Mouse (Mus musculus): ENCODE measurements around the gene Gpr61. TPM values are rescaled to one million over a fixed set of nuclear protein-coding genes. Genes with fewer than 3 reads are reported as not detected.
A peak's percentile ranks its signal among the peaks of the same experiment; 100 is the strongest.

The Gpr61 gene
- polyA plus RNA-seq, 1 experiment from 2014 or later, result not detected

GRCm38 (mm10) chr3:108147386-108148235 lies 7.1 kb downstream of the Gpr61 start:
- Histone ChIP-seq H3K27me3 (replicated peaks; ENCODE audit: insufficient read depth, low read length) (no peaks in the 10 kb centered on the region), H3K36me3 (ENCODE audit: insufficient read depth, low read length) (no peaks in the 10 kb centered on the region), H3K4me3 (ENCODE audit: low read depth, low read length) (no peak overlapping the region), H3K27ac (ENCODE audit: low read length) (peak overlapping the region; percentile 54), H3K4me2 (replicated peaks; ENCODE audit: low read depth, low read length) (no peak overlapping the region), H3K9me3 (ENCODE audit: low read length) (no peaks in the 10 kb centered on the region), H3K9ac (replicated peaks; ENCODE audit: low read depth) (no peak overlapping the region), H3K4me1 (ENCODE audit: insufficient read depth, low read depth, low read length) (peaks cover 3% of the 10 kb centered on the region; the same call in 1 of the 2 replicates)
- peak; percentile 97 for TF ChIP-seq CTCF (IDR thresholded peaks at IDR 0.05)
- TF ChIP-seq EP300 (IDR thresholded peaks at IDR 0.05), result peak; percentile 78
- ATAC-seq (peak; percentile 61), DNase-seq (ENCODE audit: low spot score) (peak; percentile 93)
- WGBS, result 63% methylated on average over 11 of the region's 11 CpGs

GRCm38 (mm10) chr3:108146671-108147070 lies 8.0 kb downstream of the Gpr61 start:
- H3K4me1 ChIP-seq (ENCODE audit: insufficient read depth, low read depth, low read length), result peaks cover 3% of the 10 kb centered on the region; the same call in 1 of the 2 replicates
- DNase-seq (ENCODE audit: low spot score), result no peak
- no peak overlapping the region for H3K9ac ChIP-seq (replicated peaks; ENCODE audit: low read depth)
- no peak for ATAC-seq
- H3K27ac ChIP-seq (ENCODE audit: low read length), result 0 out of 2 replicates have a peak overlapping the region, but pooled peaks have one; percentile 94
- WGBS, result 49% methylated on average over 5 of the region's 5 CpGs
- H3K4me3 ChIP-seq (ENCODE audit: low read depth, low read length), result peak overlapping the region; percentile 92; the same call in 1 of the 2 replicates
- peak overlapping the region; percentile 75 for H3K4me2 ChIP-seq (replicated peaks; ENCODE audit: low read depth, low read length)
- no peaks in the 10 kb centered on the region for H3K9me3 ChIP-seq (ENCODE audit: low read length)
- H3K27me3 ChIP-seq (replicated peaks; ENCODE audit: insufficient read depth, low read length), result no peaks in the 10 kb centered on the region
- no peaks in the 10 kb centered on the region for H3K36me3 ChIP-seq (ENCODE audit: insufficient read depth, low read length)
- no peak for TF ChIP-seq CTCF (IDR thresholded peaks at IDR 0.05)
- no peak for TF ChIP-seq EP300 (IDR thresholded peaks at IDR 0.05)

- peak within 1 kb of the TSS; percentile 75 for H3K4me2 ChIP-seq (replicated peaks; ENCODE audit: low read depth, low read length)
- H3K27me3 ChIP-seq (replicated peaks; ENCODE audit: insufficient read depth, low read length), result no peaks in the 10 kb centered on the region
- peak within 1 kb of the TSS; percentile 88 for H3K9ac ChIP-seq (replicated peaks; ENCODE audit: low read depth)
- H3K27ac ChIP-seq (ENCODE audit: low read length), result peak within 1 kb of the TSS; percentile 94
- H3K36me3 ChIP-seq (ENCODE audit: insufficient read depth, low read length), result no peaks in the 10 kb centered on the region
- no peaks in the 10 kb centered on the region for H3K9me3 ChIP-seq (ENCODE audit: low read length)
- under 1% methylated on average over 63 of the region's 63 CpGs for WGBS
- TF ChIP-seq EP300 (IDR thresholded peaks at IDR 0.05), result peak; percentile 66; the same call in 1 of the 2 replicates
- peak; percentile 49 for TF ChIP-seq CTCF (IDR thresholded peaks at IDR 0.05)
- DNase-seq (ENCODE audit: low spot score) (peak; percentile 98), ATAC-seq (peak; percentile 96)
- H3K4me3 ChIP-seq (ENCODE audit: low read depth, low read length), result peak within 1 kb of the TSS; percentile 92
- H3K4me1 ChIP-seq (ENCODE audit: insufficient read depth, low read depth, low read length), result peaks cover 3% of the 10 kb centered on the region; the same call in 1 of the 2 replicates
Observed at GRCm38 (mm10) chr3:108145534-108146445, 8.9 kb downstream of the Gpr61 start, which contains the start of gene Gnai3. Gnai3 (minus strand) TSS chr3:108146146.

- H3K27ac ChIP-seq (ENCODE audit: low read length), result no peak overlapping the region
- WGBS, result 78% methylated on average over 4 of the region's 4 CpGs
- no peak for TF ChIP-seq CTCF (IDR thresholded peaks at IDR 0.05)
- no peak for TF ChIP-seq EP300 (IDR thresholded peaks at IDR 0.05)
Observed at GRCm38 (mm10) chr3:108140786-108141185, 13.9 kb downstream of the Gpr61 start.

GRCm38 (mm10) chr3:108139113-108139512 lies 15.6 kb downstream of the Gpr61 start:
- TF ChIP-seq EP300 (IDR thresholded peaks at IDR 0.05), result no peak
- H3K9me3 ChIP-seq (ENCODE audit: low read length), result no peaks in the 10 kb centered on the region
- DNase-seq (ENCODE audit: low spot score) (no peak), ATAC-seq (no peak)
- no peaks in the 10 kb centered on the region for H3K27me3 ChIP-seq (replicated peaks; ENCODE audit: insufficient read depth, low read length)
- 74% methylated on average over 1 of the region's 1 CpGs for WGBS
- H3K36me3 ChIP-seq (ENCODE audit: insufficient read depth, low read length), result no peaks in the 10 kb centered on the region
- H3K4me2 ChIP-seq (replicated peaks; ENCODE audit: low read depth, low read length), result no peak overlapping the region
- H3K4me1 ChIP-seq (ENCODE audit: insufficient read depth, low read depth, low read length), result no peaks in the 10 kb centered on the region; the same call in 1 of the 2 replicates
- no peak overlapping the region for H3K27ac ChIP-seq (ENCODE audit: low read length)
- no peak overlapping the region for H3K9ac ChIP-seq (replicated peaks; ENCODE audit: low read depth)
- no peak overlapping the region for H3K4me3 ChIP-seq (ENCODE audit: low read depth, low read length)

More at GRCm38 (mm10) chr3:108140786-108141185, 13.9 kb downstream of the Gpr61 start:
- H3K9ac ChIP-seq (replicated peaks; ENCODE audit: low read depth), result no peak overlapping the region
- H3K9me3 ChIP-seq (ENCODE audit: low read length), result no peaks in the 10 kb centered on the region
- no peak overlapping the region for H3K4me2 ChIP-seq (replicated peaks; ENCODE audit: low read depth, low read length)
- no peaks in the 10 kb centered on the region for H3K27me3 ChIP-seq (replicated peaks; ENCODE audit: insufficient read depth, low read length)
- peaks cover 3% of the 10 kb centered on the region; the same call in 1 of the 2 replicates for H3K4me1 ChIP-seq (ENCODE audit: insufficient read depth, low read depth, low read length)
- H3K36me3 ChIP-seq (ENCODE audit: insufficient read depth, low read length), result no peaks in the 10 kb centered on the region
- no peak for ATAC-seq
- no peak for DNase-seq (ENCODE audit: low spot score)
- no peak overlapping the region for H3K4me3 ChIP-seq (ENCODE audit: low read depth, low read length)

- H3K27ac ChIP-seq (ENCODE audit: low read length), result no peak overlapping the region
- H3K4me3 ChIP-seq (ENCODE audit: low read depth, low read length), result no peak overlapping the region
- no peaks in the 10 kb centered on the region for H3K36me3 ChIP-seq (ENCODE audit: insufficient read depth, low read length)
- H3K4me1 ChIP-seq (ENCODE audit: insufficient read depth, low read depth, low read length), result peaks cover 9% of the 10 kb centered on the region; the same call in 1 of the 2 replicates
- 77% methylated on average over 11 of the region's 11 CpGs for WGBS
- TF ChIP-seq EP300 (IDR thresholded peaks at IDR 0.05) (no peak), CTCF (IDR thresholded peaks at IDR 0.05) (no peak)
- no peak overlapping the region for H3K9ac ChIP-seq (replicated peaks; ENCODE audit: low read depth)
- no peaks in the 10 kb centered on the region for H3K9me3 ChIP-seq (ENCODE audit: low read length)
- no peak for ATAC-seq
- no peak overlapping the region for H3K4me2 ChIP-seq (replicated peaks; ENCODE audit: low read depth, low read length)
- DNase-seq (ENCODE audit: low spot score), result no peak
- no peaks in the 10 kb centered on the region for H3K27me3 ChIP-seq (replicated peaks; ENCODE audit: insufficient read depth, low read length)
Observed at GRCm38 (mm10) chr3:108134701-108135100, 20.0 kb downstream of the Gpr61 start.
